Mouse (Mus musculus): ENCODE results near the gene Wdr83.
"Not testable (repeated sequence)": the region's sequence is repeated elsewhere in the genome, so short reads cannot be mapped to it uniquely, and the experiment has no call there.

The Wdr83 gene

GRCm38 (mm10) chr8:85081216-85081555 lies at the start of gene Wdr83:
Gene Wdr83 (minus strand): TSS chr8:85081306.
- DNase-seq (ENCODE audit: low spot score), result no peak

GRCm38 (mm10) chr8:85123691-85124090 lies 42.6 kb upstream of the Wdr83 start:
- no peak for DNase-seq (ENCODE audit: low spot score)

GRCm38 (mm10) chr8:85122995-85123394 lies 41.9 kb upstream of the Wdr83 start, which contains the start of gene Zfp791:
Gene Zfp791 (minus strand): TSS chr8:85123095.
- no peak for DNase-seq (ENCODE audit: low spot score)

- DNase-seq (ENCODE audit: low spot score), result not testable (repeated sequence)
Measured at GRCm38 (mm10) chr8:85120251-85120650, 39.1 kb upstream of the Wdr83 start.

GRCm38 (mm10) chr8:85119052-85119981 lies 38.2 kb upstream of the Wdr83 start:
- no peak for DNase-seq (ENCODE audit: low spot score)

- DNase-seq (ENCODE audit: low spot score), result no peak
Measured at GRCm38 (mm10) chr8:85116984-85117383, 35.9 kb upstream of the Wdr83 start.

GRCm38 (mm10) chr8:85115501-85115900 lies 34.4 kb upstream of the Wdr83 start:
- DNase-seq (ENCODE audit: low spot score), result no peak

- no peak for DNase-seq (ENCODE audit: low spot score)
Measured at GRCm38 (mm10) chr8:85113241-85113640, 32.1 kb upstream of the Wdr83 start.

- DNase-seq (ENCODE audit: low spot score), result no peak
Measured at GRCm38 (mm10) chr8:85100076-85100665, 19.1 kb upstream of the Wdr83 start.

- DNase-seq (ENCODE audit: low spot score), result no peak
Measured at GRCm38 (mm10) chr8:85096850-85097249, 15.7 kb upstream of the Wdr83 start.

- DNase-seq (ENCODE audit: low spot score), result no peak
Measured at GRCm38 (mm10) chr8:85096196-85096595, 15.1 kb upstream of the Wdr83 start.

GRCm38 (mm10) chr8:85095566-85095965 lies 14.5 kb upstream of the Wdr83 start:
- DNase-seq (ENCODE audit: low spot score), result no peak

GRCm38 (mm10) chr8:85095051-85095450 lies 13.9 kb upstream of the Wdr83 start:
- no peak for DNase-seq (ENCODE audit: low spot score)

GRCm38 (mm10) chr8:85091526-85092090 lies 10.5 kb upstream of the Wdr83 start:
- DNase-seq (ENCODE audit: low spot score), result no peak

GRCm38 (mm10) chr8:85090856-85091255 lies 9.8 kb upstream of the Wdr83 start:
- DNase-seq (ENCODE audit: low spot score), result no peak

- no peak for DNase-seq (ENCODE audit: low spot score)
Measured at GRCm38 (mm10) chr8:85088771-85089170, 7.7 kb upstream of the Wdr83 start.

GRCm38 (mm10) chr8:85086238-85086637 lies 5.1 kb upstream of the Wdr83 start:
- DNase-seq (ENCODE audit: low spot score), result no peak

GRCm38 (mm10) chr8:85084633-85085032 lies 3.5 kb upstream of the Wdr83 start:
- no peak for DNase-seq (ENCODE audit: low spot score)

- DNase-seq (ENCODE audit: low spot score), result peak; percentile 68
Measured at GRCm38 (mm10) chr8:85083108-85083813, 2.2 kb upstream of the Wdr83 start, which contains the start of gene Man2b1. Gene Man2b1 (plus strand): TSS chr8:85083270.

- DNase-seq (ENCODE audit: low spot score), result not testable (repeated sequence)
Measured at GRCm38 (mm10) chr8:85082169-85082568, 1.1 kb upstream of the Wdr83 start.

- DNase-seq (ENCODE audit: low spot score), result no peak
Measured at GRCm38 (mm10) chr8:85080532-85081215, 432 bp downstream of the Wdr83 start, which contains the start of gene Wdr83os. Gene Wdr83os (plus strand): TSS chr8:85080740.

GRCm38 (mm10) chr8:85080214-85080531 lies 933 bp downstream of the Wdr83 start:
- no peak for DNase-seq (ENCODE audit: low spot score)
